Mouse (Mus musculus) urinary bladder, postnatal 0 days (tissue): Measurements from ENCODE around the gene Ankrd10. TPM values are rescaled to one million over a fixed set of nuclear protein-coding genes. Genes with fewer than 3 reads are reported as not detected.

Source experiments
- microRNA-seq: library from miRNA; unstranded; fragments of <30 nt; microRNA quantifications from one replicate; pipeline ENCODE4, GENCODE M21; 2016
- polyA plus RNA-seq: library from polyadenylated mRNA; unstranded; fragments of >200 nt; fragmentation: Nextera tagmentation; extraction: Ambion mirVana; gene quantifications from 2 replicates; pipeline ENCODE4 v1.2.1, GENCODE M21; 2015

Gene Ankrd10
- 58.5 and 67.5 TPM in 2 replicates for polyA plus RNA-seq

GRCm38 (mm10) chr8:11635611-11636081 lies at the start of gene Ankrd10:
TSS of gene Ankrd10 (minus strand) at chr8:11635757.

Small RNA genes within 50 kb of the gene (microRNA-seq; reads per million reads assigned to microRNA genes)
- gene Mir7238 = not detected

Other genes with a start within 250 kb of the Ankrd10 start
- 8.4 and 9.6 TPM in 2 replicates for gene Rab20, start 157.0 kb downstream of the Ankrd10 start, polyA plus RNA-seq
- 95.7 and 96.0 TPM in 2 replicates for gene Naxd, start 138.3 kb downstream of the Ankrd10 start, polyA plus RNA-seq
- 15.1 and 15.7 TPM in 2 replicates for gene Cars2, start 85.0 kb downstream of the Ankrd10 start, polyA plus RNA-seq
- 27.9 and 29.2 TPM in 2 replicates for gene Ing1, start 80.2 kb downstream of the Ankrd10 start, polyA plus RNA-seq
- not detected in 2 replicates for gene 1700016D06Rik, start 65.3 kb upstream of the Ankrd10 start, polyA plus RNA-seq
- gene Arhgef7, start 92.0 kb upstream of the Ankrd10 start, polyA plus RNA-seq = 22.2 and 27.5 TPM in 2 replicates
- gene Tex29, start 204.7 kb upstream of the Ankrd10 start, polyA plus RNA-seq = not detected in 2 replicates